Mouse (Mus musculus) stomach, embryonic 15.5 days (tissue): ENCODE data around the gene Glo1. TPM values are rescaled to one million over a fixed set of nuclear protein-coding genes. Genes with fewer than 3 reads are reported as not detected.

Experiments
- ATAC-seq: fragments of 200-750 bp; cut with Nextera tagmentation; 2 replicates; pipeline ENCODE4 v1.8.0; 2017; ENCODE audit warnings: low read depth, moderate number of reproducible peaks, moderate TSS enrichment; ENCODE audit not compliant: insufficient read depth, low FRiP score
- H3K27ac ChIP-seq: fragments of 300-500 bp; sonication (generic); 2 replicates; pipeline ENCODE4 v1.5.1; 2015; ENCODE audit warnings: mild to moderate bottlenecking, inconsistent platforms
- H3K27me3 ChIP-seq: fragments of 300-500 bp; sonication (generic); replicated peaks from 2 replicates; pipeline ENCODE4 v1.6.1; 2015; ENCODE audit warnings: inconsistent platforms
- H3K36me3 ChIP-seq: fragments of 300-500 bp; sonication (generic); 2 replicates; pipeline ENCODE4 v1.6.1; 2015; ENCODE audit warnings: inconsistent platforms
- H3K4me1 ChIP-seq: fragments of 300-500 bp; sonication (generic); 2 replicates; pipeline ENCODE4 v1.6.1; 2015; ENCODE audit warnings: inconsistent platforms
- H3K4me2 ChIP-seq: fragments of 300-500 bp; sonication (generic); 2 replicates; pipeline ENCODE4 v1.6.1; 2015; ENCODE audit warnings: mild to moderate bottlenecking, inconsistent platforms
- H3K4me3 ChIP-seq: fragments of 300-500 bp; sonication (generic); replicated peaks from 2 replicates; pipeline ENCODE4 v1.5.1; 2015; ENCODE audit warnings: inconsistent platforms
- H3K9ac ChIP-seq: fragments of 300-500 bp; sonication (generic); 2 replicates; pipeline ENCODE4 v1.6.1; 2015; ENCODE audit warnings: inconsistent platforms
- H3K9me3 ChIP-seq: fragments of 300-500 bp; sonication (generic); 2 replicates; pipeline ENCODE4 v1.6.1; 2016; ENCODE audit warnings: inconsistent platforms
- WGBS: fragments of 180-500 bp; shearing (Covaris S2); methylation state at CpG from one replicate; pipeline ENCODE4 v1.1.7; 2015; 5-methylcytosine and 5-hydroxymethylcytosine counted together
- polyA plus RNA-seq: library from polyadenylated mRNA; unstranded; fragments of >200 nt; fragmentation: Nextera tagmentation; extraction: Ambion mirVana; gene quantifications from 2 replicates; pipeline ENCODE4 v1.2.1, GENCODE M21; 2015

Glo1 gene
- polyA plus RNA-seq, 1 experiment from 2014 or later, result 221 TPM

GRCm38 (mm10) chr17:30611221-30612074 lies 15.2 kb downstream of the Glo1 start:
- Histone ChIP-seq H3K4me2 (peak overlapping the region; percentile 56), H3K4me1 (0 out of 2 replicates have a peak, but pooled peaks cover 12% of the 10 kb centered on the region), H3K36me3 (0 out of 2 replicates have a peak, but pooled peaks cover 4% of the 10 kb centered on the region), H3K27me3 (no peaks in the 10 kb centered on the region), H3K9ac (peak overlapping the region; percentile 85), H3K9me3 (no peaks in the 10 kb centered on the region), H3K4me3 (peak overlapping the region; percentile 75), H3K27ac (peak overlapping the region; percentile 89)
- 21% methylated on average over 18 of the region's 18 CpGs for WGBS
- no peak for ATAC-seq

- Histone ChIP-seq H3K9me3 (no peaks in the 10 kb centered on the region), H3K27ac (no peak overlapping the region), H3K27me3 (no peaks in the 10 kb centered on the region), H3K36me3 (0 out of 2 replicates have a peak, but pooled peaks cover 4% of the 10 kb centered on the region), H3K4me1 (peaks cover 16% of the 10 kb centered on the region), H3K9ac (no peak overlapping the region), H3K4me3 (no peak overlapping the region), H3K4me2 (peak overlapping the region; percentile 2; the same call in 1 of the 2 replicates)
- WGBS, result 65% methylated on average over 1 of the region's 1 CpGs
- ATAC-seq, result no peak
These were observed 15.9 kb downstream of the Glo1 start for GRCm38 (mm10) chr17:30610739-30611138.

GRCm38 (mm10) chr17:30609980-30610307 lies 16.7 kb downstream of the Glo1 start:
- Histone ChIP-seq H3K27ac (no peak overlapping the region), H3K36me3 (0 out of 2 replicates have a peak, but pooled peaks cover 4% of the 10 kb centered on the region), H3K9ac (no peak overlapping the region), H3K9me3 (no peaks in the 10 kb centered on the region), H3K4me1 (peaks cover 16% of the 10 kb centered on the region), H3K4me2 (no peak overlapping the region; the same call in 1 of the 2 replicates), H3K27me3 (no peaks in the 10 kb centered on the region), H3K4me3 (no peak overlapping the region)
- no peak for ATAC-seq
- 96% methylated on average over 5 of the region's 5 CpGs for WGBS

- H3K36me3 ChIP-seq, result 0 out of 2 replicates have a peak, but pooled peaks cover 4% of the 10 kb centered on the region
- H3K4me2 ChIP-seq, result no peak overlapping the region; the same call in 1 of the 2 replicates
- WGBS, result 81% methylated on average over 16 of the region's 16 CpGs
- H3K9me3 ChIP-seq, result no peaks in the 10 kb centered on the region
- H3K9ac ChIP-seq, result no peak overlapping the region
- no peak overlapping the region for H3K27ac ChIP-seq
- peaks cover 16% of the 10 kb centered on the region for H3K4me1 ChIP-seq
- H3K27me3 ChIP-seq, result no peaks in the 10 kb centered on the region
- no peak overlapping the region for H3K4me3 ChIP-seq
- no peak for ATAC-seq
These were observed 17.2 kb downstream of the Glo1 start for GRCm38 (mm10) chr17:30609305-30609979.

- Histone ChIP-seq H3K4me1 (peaks cover 16% of the 10 kb centered on the region), H3K27ac (no peak overlapping the region), H3K36me3 (peaks cover 11% of the 10 kb centered on the region; the same call in 1 of the 2 replicates), H3K4me3 (no peak overlapping the region), H3K9me3 (no peaks in the 10 kb centered on the region), H3K4me2 (no peak overlapping the region), H3K27me3 (no peaks in the 10 kb centered on the region), H3K9ac (no peak overlapping the region)
- 73% methylated on average over 8 of the region's 8 CpGs for WGBS
- ATAC-seq, result no peak
These were observed 18.7 kb downstream of the Glo1 start for GRCm38 (mm10) chr17:30607909-30608495.

- Histone ChIP-seq H3K9me3 (no peaks in the 10 kb centered on the region), H3K4me3 (no peak overlapping the region), H3K4me1 (peaks cover 16% of the 10 kb centered on the region), H3K9ac (no peak overlapping the region), H3K4me2 (no peak overlapping the region), H3K36me3 (peaks cover 18% of the 10 kb centered on the region), H3K27ac (peak overlapping the region; percentile 44; the same call in 1 of the 2 replicates), H3K27me3 (no peaks in the 10 kb centered on the region)
- ATAC-seq, result no peak
- 84% methylated on average over 7 of the region's 7 CpGs for WGBS
These were observed 19.3 kb downstream of the Glo1 start for GRCm38 (mm10) chr17:30607330-30607729.

- Histone ChIP-seq H3K27me3 (no peaks in the 10 kb centered on the region), H3K4me1 (peaks cover 16% of the 10 kb centered on the region), H3K9me3 (no peaks in the 10 kb centered on the region), H3K4me2 (no peak overlapping the region), H3K27ac (peak overlapping the region; percentile 44; the same call in 1 of the 2 replicates), H3K4me3 (no peak overlapping the region), H3K9ac (no peak overlapping the region), H3K36me3 (peaks cover 20% of the 10 kb centered on the region)
- no peak for ATAC-seq
- 81% methylated on average over 8 of the region's 8 CpGs for WGBS
These were observed 20.0 kb downstream of the Glo1 start for GRCm38 (mm10) chr17:30606634-30607081.

GRCm38 (mm10) chr17:30606206-30606605 lies 20.5 kb downstream of the Glo1 start:
- 87% methylated on average over 11 of the region's 11 CpGs for WGBS
- H3K27ac ChIP-seq, result peak overlapping the region; percentile 11; the same call in 1 of the 2 replicates

GRCm38 (mm10) chr17:30605001-30605400 lies 21.7 kb downstream of the Glo1 start:
- WGBS, result 91% methylated on average over 5 of the region's 5 CpGs
- Histone ChIP-seq H3K4me2 (no peak overlapping the region), H3K4me1 (peaks cover 16% of the 10 kb centered on the region), H3K27me3 (no peaks in the 10 kb centered on the region), H3K36me3 (peaks cover 20% of the 10 kb centered on the region), H3K9ac (no peak overlapping the region), H3K27ac (no peak overlapping the region), H3K4me3 (no peak overlapping the region), H3K9me3 (no peaks in the 10 kb centered on the region)
- no peak for ATAC-seq

More at GRCm38 (mm10) chr17:30606206-30606605, 20.5 kb downstream of the Glo1 start:
- H3K4me1 ChIP-seq, result peaks cover 16% of the 10 kb centered on the region
- no peak overlapping the region for H3K9ac ChIP-seq
- H3K27me3 ChIP-seq, result no peaks in the 10 kb centered on the region
- no peak overlapping the region for H3K4me2 ChIP-seq
- no peaks in the 10 kb centered on the region for H3K9me3 ChIP-seq
- peaks cover 20% of the 10 kb centered on the region for H3K36me3 ChIP-seq
- H3K4me3 ChIP-seq, result no peak overlapping the region
- no peak for ATAC-seq

- no peak for ATAC-seq
- H3K9me3 ChIP-seq, result no peaks in the 10 kb centered on the region
These were observed 22.4 kb downstream of the Glo1 start for GRCm38 (mm10) chr17:30604296-30604695.

GRCm38 (mm10) chr17:30602175-30602574 lies 24.5 kb downstream of the Glo1 start:
- Histone ChIP-seq H3K9ac (no peak overlapping the region), H3K4me1 (peaks cover 4% of the 10 kb centered on the region), H3K9me3 (no peaks in the 10 kb centered on the region), H3K27me3 (no peaks in the 10 kb centered on the region), H3K4me2 (no peak overlapping the region), H3K4me3 (no peak overlapping the region), H3K27ac (no peak overlapping the region), H3K36me3 (peaks cover 34% of the 10 kb centered on the region)
- no peak for ATAC-seq
- 89% methylated on average over 14 of the region's 14 CpGs for WGBS

More at GRCm38 (mm10) chr17:30604296-30604695, 22.4 kb downstream of the Glo1 start:
- WGBS, result 95% methylated on average over 6 of the region's 6 CpGs
- Histone ChIP-seq H3K36me3 (peaks cover 20% of the 10 kb centered on the region), H3K4me3 (no peak overlapping the region), H3K27ac (no peak overlapping the region), H3K4me1 (peaks cover 8% of the 10 kb centered on the region), H3K9ac (no peak overlapping the region), H3K27me3 (no peaks in the 10 kb centered on the region), H3K4me2 (no peak overlapping the region)
